Mouse (Mus musculus): Measurements from ENCODE around the gene Ms4a12. TPM values are rescaled to one million over a fixed set of nuclear protein-coding genes. Genes with fewer than 3 reads are reported as not detected.
A peak's percentile ranks its signal among the peaks of the same experiment; 100 is the strongest.

Gene Ms4a12
- total and polyA plus RNA-seq, 2 experiments from 2014 or later = not detected

DNA sequence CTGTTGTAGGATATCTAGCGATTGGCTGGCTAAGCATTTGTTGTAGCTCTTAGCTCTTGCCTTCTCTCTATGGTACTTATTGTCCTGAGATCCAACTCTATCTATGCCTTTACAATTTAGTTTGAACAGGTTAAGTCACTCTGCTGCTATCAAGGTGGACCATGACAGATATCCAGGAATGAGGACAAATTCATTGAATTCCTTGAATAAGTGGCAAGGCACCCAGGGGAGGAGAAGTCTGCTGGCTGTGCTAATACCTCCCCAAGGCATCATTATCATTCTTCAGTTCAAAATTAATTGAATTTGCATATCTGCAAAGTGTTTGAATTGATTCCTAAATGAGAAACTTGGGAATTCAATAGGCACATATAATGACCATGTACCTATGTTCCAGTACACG is 54.8 kb downstream of the Ms4a12 start:
- H3K9ac ChIP-seq (replicated peaks; ENCODE audit: low read depth, low read length) = no peak overlapping the region
- no peaks in the 10 kb centered on the region for H3K9me3 ChIP-seq (replicated peaks; ENCODE audit: control insufficient read depth, low read length)
- ATAC-seq (ENCODE audit: insufficient read depth, low read depth) (no peak), DNase-seq (ENCODE audit: low spot score) (no peak)
- no peak overlapping the region for H3K4me2 ChIP-seq (ENCODE audit: low read depth, low read length)
- no peaks in the 10 kb centered on the region for H3K27me3 ChIP-seq (ENCODE audit: control insufficient read depth, insufficient read depth, low read length)
- H3K4me1 ChIP-seq (ENCODE audit: control insufficient read depth, insufficient read depth) = no peaks in the 10 kb centered on the region
- WGBS = 57% methylated on average over 2 of the region's 2 CpGs
- no peak for TF ChIP-seq EP300 (IDR thresholded peaks at IDR 0.05; ENCODE audit: low read depth)
- no peak for TF ChIP-seq CTCF (IDR thresholded peaks at IDR 0.05; ENCODE audit: low read depth)
- no peaks in the 10 kb centered on the region for H3K36me3 ChIP-seq (replicated peaks; ENCODE audit: control insufficient read depth, insufficient read depth, low read length)
- H3K4me3 ChIP-seq (ENCODE audit: low read depth, low read length) = no peak overlapping the region
- no peak overlapping the region for H3K27ac ChIP-seq (ENCODE audit: low read depth)

DNA sequence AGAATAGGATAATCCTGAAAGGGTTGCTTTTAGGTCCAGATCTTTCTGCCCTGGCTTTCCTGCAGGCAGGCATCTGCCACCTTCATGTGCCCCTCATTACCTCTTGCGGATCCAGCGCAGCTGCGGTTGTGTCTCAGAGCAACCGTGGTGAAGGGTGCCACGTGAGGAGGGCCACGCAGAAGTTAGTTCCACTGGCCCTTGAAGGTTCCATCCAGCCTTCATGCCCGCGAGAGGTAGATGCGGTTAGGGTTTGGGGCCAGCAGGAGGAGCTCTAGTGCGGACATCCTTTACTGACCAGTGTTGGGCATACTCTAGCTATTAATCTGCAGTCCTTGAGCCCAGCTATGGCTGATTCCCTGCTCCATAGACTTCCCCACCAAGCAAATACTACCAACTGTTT is 67.1 kb downstream of the Ms4a12 start, which contains the start of gene 1700025F22Rik:
TSS of gene 1700025F22Rik (minus strand) at position 149 of the 400 bp plus-strand sequence.
- no peak for ATAC-seq (ENCODE audit: insufficient read depth, low read depth)
- 29% methylated on average over 10 of the region's 10 CpGs for WGBS
- no peaks in the 10 kb centered on the region for H3K9me3 ChIP-seq (replicated peaks; ENCODE audit: control insufficient read depth, low read length)
- no peaks in the 10 kb centered on the region for H3K4me1 ChIP-seq (ENCODE audit: control insufficient read depth, insufficient read depth)
- H3K4me2 ChIP-seq (ENCODE audit: low read depth, low read length) = no peak within 1 kb of the TSS
- no peak within 1 kb of the TSS for H3K27ac ChIP-seq (ENCODE audit: low read depth)
- no peaks in the 10 kb centered on the region for H3K36me3 ChIP-seq (replicated peaks; ENCODE audit: control insufficient read depth, insufficient read depth, low read length)
- DNase-seq (ENCODE audit: low spot score) = no peak
- no peak within 1 kb of the TSS for H3K9ac ChIP-seq (replicated peaks; ENCODE audit: low read depth, low read length)
- H3K4me3 ChIP-seq (ENCODE audit: low read depth, low read length) = no peak within 1 kb of the TSS
- H3K27me3 ChIP-seq (ENCODE audit: control insufficient read depth, insufficient read depth, low read length) = no peaks in the 10 kb centered on the region
- TF ChIP-seq EP300 (IDR thresholded peaks at IDR 0.05; ENCODE audit: low read depth) (no peak), CTCF (IDR thresholded peaks at IDR 0.05; ENCODE audit: low read depth) (peak; percentile 3; the same call in 1 of the 2 replicates)

Other genes with a start within 250 kb of the Ms4a12 start
- not detected in 2 replicates for gene Ms4a15, start 239.2 kb downstream of the Ms4a12 start, total RNA-seq (2014; rRNA removed; ENCODE audit: low replicate concordance)
- not detected in 2 replicates for gene Ms4a15, start 239.2 kb downstream of the Ms4a12 start, polyA plus RNA-seq (2015; fragmentation: Nextera tagmentation; extraction: Ambion mirVana)
- not detected in 2 replicates for gene Ms4a18, start 214.4 kb downstream of the Ms4a12 start, total RNA-seq (2014; rRNA removed; ENCODE audit: low replicate concordance)
- gene Ms4a18, start 214.4 kb downstream of the Ms4a12 start, polyA plus RNA-seq (2015; fragmentation: Nextera tagmentation; extraction: Ambion mirVana) = not detected in 2 replicates
- not detected in 2 replicates for gene Ms4a8a, start 151.3 kb downstream of the Ms4a12 start, total RNA-seq (2014; rRNA removed; ENCODE audit: low replicate concordance)
- not detected in 2 replicates for gene Ms4a8a, start 151.3 kb downstream of the Ms4a12 start, polyA plus RNA-seq (2015; fragmentation: Nextera tagmentation; extraction: Ambion mirVana)
- gene 1700017D01Rik, start 101.6 kb downstream of the Ms4a12 start, total RNA-seq (2014; rRNA removed; ENCODE audit: low replicate concordance) = not detected in 2 replicates
- not detected in 2 replicates for gene 1700017D01Rik, start 101.6 kb downstream of the Ms4a12 start, polyA plus RNA-seq (2015; fragmentation: Nextera tagmentation; extraction: Ambion mirVana)
- gene 1700025F22Rik, start 67.1 kb downstream of the Ms4a12 start, total RNA-seq (2014; rRNA removed; ENCODE audit: low replicate concordance) = not detected in 2 replicates
- gene 1700025F22Rik, start 67.1 kb downstream of the Ms4a12 start, polyA plus RNA-seq (2015; fragmentation: Nextera tagmentation; extraction: Ambion mirVana) = not detected in 2 replicates
- not detected in 2 replicates for gene Ms4a13, start 35.7 kb downstream of the Ms4a12 start, total RNA-seq (2014; rRNA removed; ENCODE audit: low replicate concordance)
- gene Ms4a13, start 35.7 kb downstream of the Ms4a12 start, polyA plus RNA-seq (2015; fragmentation: Nextera tagmentation; extraction: Ambion mirVana) = not detected in 2 replicates
- 0.61 TPM in 1 of 2 replicates, not detected in the other for gene Ms4a1, start 33.8 kb upstream of the Ms4a12 start, total RNA-seq (2014; rRNA removed; ENCODE audit: low replicate concordance)
- 0.19 and 0.25 TPM in 2 replicates for gene Ms4a1, start 33.8 kb upstream of the Ms4a12 start, polyA plus RNA-seq (2015; fragmentation: Nextera tagmentation; extraction: Ambion mirVana)
- not detected in 2 replicates for gene Ms4a5, start 51.4 kb upstream of the Ms4a12 start, total RNA-seq (2014; rRNA removed; ENCODE audit: low replicate concordance)
- not detected in 2 replicates for gene Ms4a5, start 51.4 kb upstream of the Ms4a12 start, polyA plus RNA-seq (2015; fragmentation: Nextera tagmentation; extraction: Ambion mirVana)
- not detected in 2 replicates for gene Ms4a14, start 82.0 kb upstream of the Ms4a12 start, total RNA-seq (2014; rRNA removed; ENCODE audit: low replicate concordance)
- 0.03 and 0.04 TPM in 2 replicates for gene Ms4a14, start 82.0 kb upstream of the Ms4a12 start, polyA plus RNA-seq (2015; fragmentation: Nextera tagmentation; extraction: Ambion mirVana)
- 1.9 TPM in 1 of 2 replicates, not detected in the other for gene Ms4a7, start 103.7 kb upstream of the Ms4a12 start, total RNA-seq (2014; rRNA removed; ENCODE audit: low replicate concordance)
- gene Ms4a7, start 103.7 kb upstream of the Ms4a12 start, polyA plus RNA-seq (2015; fragmentation: Nextera tagmentation; extraction: Ambion mirVana) = 5.6 and 5.8 TPM in 2 replicates
- 3.4 TPM in 1 of 2 replicates, not detected in the other for gene Ms4a4a, start 143.1 kb upstream of the Ms4a12 start, total RNA-seq (2014; rRNA removed; ENCODE audit: low replicate concordance)
- gene Ms4a4a, start 143.1 kb upstream of the Ms4a12 start, polyA plus RNA-seq (2015; fragmentation: Nextera tagmentation; extraction: Ambion mirVana) = 3.2 and 3.7 TPM in 2 replicates
- gene Ms4a4c, start 172.3 kb upstream of the Ms4a12 start, total RNA-seq (2014; rRNA removed; ENCODE audit: low replicate concordance) = 0.46 TPM in 1 of 2 replicates, not detected in the other
- 0.65 and 0.94 TPM in 2 replicates for gene Ms4a4c, start 172.3 kb upstream of the Ms4a12 start, polyA plus RNA-seq (2015; fragmentation: Nextera tagmentation; extraction: Ambion mirVana)
- 0.19 TPM in 1 of 2 replicates, not detected in the other for gene Ms4a4b, start 211.1 kb upstream of the Ms4a12 start, total RNA-seq (2014; rRNA removed; ENCODE audit: low replicate concordance)
- 0.23 and 0.30 TPM in 2 replicates for gene Ms4a4b, start 211.1 kb upstream of the Ms4a12 start, polyA plus RNA-seq (2015; fragmentation: Nextera tagmentation; extraction: Ambion mirVana)
- gene Ms4a6c, start 236.9 kb upstream of the Ms4a12 start, total RNA-seq (2014; rRNA removed; ENCODE audit: low replicate concordance) = 1.4 and 14.5 TPM in 2 replicates
- gene Ms4a6c, start 236.9 kb upstream of the Ms4a12 start, polyA plus RNA-seq (2015; fragmentation: Nextera tagmentation; extraction: Ambion mirVana) = 4.0 and 4.1 TPM in 2 replicates